Mouse (Mus musculus): ENCODE data around the gene Ndufa4l2. TPM values are rescaled to one million over a fixed set of nuclear protein-coding genes. Genes with fewer than 3 reads are reported as not detected.

Ndufa4l2 gene
- total RNA-seq, 4 experiments from 2014 or later = 3.8 to 5.2 (median 4.6) TPM

GRCm38 (mm10) chr10:127509837-127510701 lies 4.7 kb upstream of the Ndufa4l2 start:
- no peak for DNase-seq (ENCODE audit: low spot score in 2 of 2)

GRCm38 (mm10) chr10:127510895-127511617 lies 3.7 kb upstream of the Ndufa4l2 start:
- DNase-seq (ENCODE audit: low spot score in 2 of 2) = no peak

GRCm38 (mm10) chr10:127511634-127512306 lies 3.0 kb upstream of the Ndufa4l2 start:
- DNase-seq (ENCODE audit: low spot score in 2 of 2) = peak; percentile 62 to 97

- DNase-seq (ENCODE audit: low spot score in 2 of 2) = no peak
These were observed 2.5 kb upstream of the Ndufa4l2 start for GRCm38 (mm10) chr10:127512307-127512666.

GRCm38 (mm10) chr10:127512813-127513212 lies 2.0 kb upstream of the Ndufa4l2 start:
- peak; percentile 87 to 98 for DNase-seq (ENCODE audit: low spot score in 2 of 2)

- DNase-seq (ENCODE audit: low spot score in 2 of 2) = no peak
These were observed 1.2 kb upstream of the Ndufa4l2 start for GRCm38 (mm10) chr10:127513501-127514091.

GRCm38 (mm10) chr10:127514111-127514698 lies 562 bp upstream of the Ndufa4l2 start:
- DNase-seq (ENCODE audit: low spot score in 2 of 2) = no peak

GRCm38 (mm10) chr10:127515271-127515982 lies 660 bp downstream of the Ndufa4l2 start:
- DNase-seq (ENCODE audit: low spot score in 2 of 2) = no peak

- DNase-seq (ENCODE audit: low spot score in 2 of 2) = no peak
These were observed 1.3 kb downstream of the Ndufa4l2 start for GRCm38 (mm10) chr10:127515983-127516459.

- no peak for DNase-seq (ENCODE audit: low spot score in 2 of 2)
These were observed 2.0 kb downstream of the Ndufa4l2 start for GRCm38 (mm10) chr10:127516576-127517260.

- DNase-seq (ENCODE audit: low spot score in 2 of 2) = no peak
These were observed 3.2 kb downstream of the Ndufa4l2 start for GRCm38 (mm10) chr10:127517941-127518340.

GRCm38 (mm10) chr10:127519041-127519701 lies 4.4 kb downstream of the Ndufa4l2 start:
- DNase-seq (ENCODE audit: low spot score in 2 of 2) = no peak

- DNase-seq (ENCODE audit: low spot score in 2 of 2) = no peak
These were observed 5.3 kb downstream of the Ndufa4l2 start for GRCm38 (mm10) chr10:127519903-127520713.

GRCm38 (mm10) chr10:127520714-127521357 lies 6.1 kb downstream of the Ndufa4l2 start:
- DNase-seq (ENCODE audit: low spot score in 2 of 2) = no peak

- no peak for DNase-seq (ENCODE audit: low spot score in 2 of 2)
These were observed 6.9 kb downstream of the Ndufa4l2 start for GRCm38 (mm10) chr10:127521611-127522080.

GRCm38 (mm10) chr10:127522088-127522581 lies 7.4 kb downstream of the Ndufa4l2 start, which contains the start of gene Shmt2:
TSS of gene Shmt2 (minus strand) at chr10:127522444.
- DNase-seq (ENCODE audit: low spot score in 2 of 2) = peak; percentile 73 to 74

GRCm38 (mm10) chr10:127524646-127525255 lies 10.0 kb downstream of the Ndufa4l2 start:
- DNase-seq (ENCODE audit: low spot score in 2 of 2) = no peak

All from left cerebral cortex, adult 8-10 months (tissue).